Mouse (Mus musculus): Measurements from ENCODE around the gene Susd6. TPM values are rescaled to one million over a fixed set of nuclear protein-coding genes. Genes with fewer than 3 reads are reported as not detected.
A peak's percentile ranks its signal among the peaks of the same experiment; 100 is the strongest.

Susd6 gene
- polyA plus RNA-seq, 1 experiment from 2014 or later = 16.1 TPM

DNA sequence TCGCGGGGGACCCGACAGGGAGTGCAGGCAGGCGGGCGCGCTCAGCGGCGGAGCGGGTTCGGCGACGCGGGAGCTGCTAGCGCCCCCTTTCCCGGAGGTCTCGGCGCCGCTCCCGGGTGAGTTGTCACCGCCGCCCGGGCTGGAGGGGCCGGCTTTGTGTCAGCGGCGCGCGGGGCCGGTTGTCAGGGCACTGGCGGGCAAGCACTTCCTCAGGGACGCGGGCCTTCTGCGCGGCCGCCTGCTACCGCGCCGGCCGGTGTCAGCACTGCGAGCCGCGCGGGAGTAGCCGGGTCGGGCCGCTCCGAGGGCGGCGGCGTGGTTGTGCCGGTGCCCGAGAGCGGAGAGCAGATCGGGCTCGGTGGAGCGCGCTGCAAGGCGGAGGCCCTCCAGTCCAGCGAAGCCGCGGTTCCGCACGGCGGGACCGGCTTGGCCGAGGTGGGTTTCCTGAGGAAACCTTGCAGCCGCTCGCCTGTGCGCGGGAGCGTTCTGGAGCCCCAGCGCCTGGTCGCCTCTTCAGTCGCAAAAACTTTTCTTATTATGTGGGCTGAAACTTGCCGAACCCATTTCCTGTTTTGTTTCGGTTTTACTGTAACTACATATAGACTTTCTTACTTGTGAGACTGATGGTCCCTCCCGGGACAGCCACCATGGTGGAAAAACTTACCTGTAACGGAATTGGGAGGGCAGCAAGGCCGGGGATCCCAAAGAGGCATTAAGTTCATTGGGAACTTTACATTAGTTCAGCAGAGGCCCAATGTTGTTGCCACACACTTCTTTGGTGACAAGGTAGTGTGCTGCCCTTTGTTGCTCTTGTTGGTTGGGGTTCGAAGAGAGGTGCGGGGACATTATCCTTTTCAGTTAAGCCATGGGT, 625 bp downstream of the Susd6 start:
- under 1% methylated on average over 75 of the region's 80 CpGs for WGBS
- no peak for TF ChIP-seq CTCF (IDR thresholded peaks at IDR 0.05; ENCODE audit: low read depth)

GRCm38 (mm10) chr12:80791571-80792444, 1.5 kb downstream of the Susd6 start:
- Histone ChIP-seq H3K27me3 (ENCODE audit: insufficient read depth, low read length) (no peaks in the 10 kb centered on the region), H3K4me2 (ENCODE audit: low read length) (peak overlapping the region; percentile 84), H3K4me1 (replicated peaks; ENCODE audit: insufficient read depth, low read length) (peaks cover 12% of the 10 kb centered on the region; the same call in 1 of the 2 replicates), H3K9me3 (replicated peaks; ENCODE audit: low read length) (no peaks in the 10 kb centered on the region), H3K36me3 (ENCODE audit: insufficient read depth, low read length) (no peaks in the 10 kb centered on the region), H3K27ac (peak overlapping the region; percentile 97; the same call in 1 of the 2 replicates), H3K4me3 (replicated peaks; ENCODE audit: low read depth, low read length) (peak overlapping the region; percentile 88), H3K9ac (ENCODE audit: low read depth, low read length) (peak overlapping the region; percentile 90)
- peak; percentile 74 for DNase-seq (ENCODE audit: low spot score)
- peak; percentile 67 for TF ChIP-seq CTCF (IDR thresholded peaks at IDR 0.05; ENCODE audit: low read depth)
- no peak for ATAC-seq (replicated peaks; ENCODE audit: low FRiP score, low read depth)
- WGBS = 37% methylated on average over 6 of the region's 6 CpGs

More for the DNA sequence above, 625 bp downstream of the Susd6 start:
- H3K36me3 ChIP-seq (ENCODE audit: insufficient read depth, low read length) = no peaks in the 10 kb centered on the region
- peak overlapping the region; percentile 97 for H3K27ac ChIP-seq
- peak overlapping the region; percentile 88 for H3K4me3 ChIP-seq (replicated peaks; ENCODE audit: low read depth, low read length)
- peak overlapping the region; percentile 84 for H3K4me2 ChIP-seq (ENCODE audit: low read length)
- no peaks in the 10 kb centered on the region for H3K27me3 ChIP-seq (ENCODE audit: insufficient read depth, low read length)
- ATAC-seq (replicated peaks; ENCODE audit: low FRiP score, low read depth) (peak; percentile 57), DNase-seq (ENCODE audit: low spot score) (peak; percentile 29)
- no peaks in the 10 kb centered on the region for H3K9me3 ChIP-seq (replicated peaks; ENCODE audit: low read length)
- peaks cover 12% of the 10 kb centered on the region; the same call in 1 of the 2 replicates for H3K4me1 ChIP-seq (replicated peaks; ENCODE audit: insufficient read depth, low read length)
- H3K9ac ChIP-seq (ENCODE audit: low read depth, low read length) = peak overlapping the region; percentile 90

- H3K4me3 ChIP-seq (replicated peaks; ENCODE audit: low read depth, low read length) = no peak overlapping the region
Observed at GRCm38 (mm10) chr12:80792867-80793266, 2.6 kb downstream of the Susd6 start.

DNA sequence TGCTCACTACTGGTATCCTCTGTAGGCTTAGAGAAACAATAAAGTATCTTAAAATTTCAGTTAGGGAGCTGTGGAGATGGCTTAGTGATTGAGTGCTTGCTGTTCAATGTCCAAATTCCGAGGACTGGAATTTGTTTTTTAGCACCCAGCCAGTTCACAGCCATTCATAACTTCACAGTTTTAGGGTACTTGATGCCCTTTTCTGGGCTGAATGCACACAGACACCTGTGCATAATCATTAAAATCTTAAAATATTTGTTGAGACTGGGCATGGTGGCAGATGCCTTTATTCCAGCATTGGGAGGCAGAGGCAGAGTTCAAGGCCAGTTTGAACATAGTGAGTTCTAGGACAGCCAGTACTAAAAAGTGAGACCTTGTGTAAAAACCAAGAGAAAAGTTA, 3.2 kb downstream of the Susd6 start:
- no peak overlapping the region for H3K4me2 ChIP-seq (ENCODE audit: low read length)
- TF ChIP-seq CTCF (IDR thresholded peaks at IDR 0.05; ENCODE audit: low read depth) = no peak
- peaks cover 12% of the 10 kb centered on the region; the same call in 1 of the 2 replicates for H3K4me1 ChIP-seq (replicated peaks; ENCODE audit: insufficient read depth, low read length)
- no peaks in the 10 kb centered on the region for H3K36me3 ChIP-seq (ENCODE audit: insufficient read depth, low read length)
- 72% methylated on average over 1 of the region's 1 CpGs for WGBS
- no peak overlapping the region for H3K27ac ChIP-seq
- no peak overlapping the region for H3K4me3 ChIP-seq (replicated peaks; ENCODE audit: low read depth, low read length)
- no peaks in the 10 kb centered on the region for H3K9me3 ChIP-seq (replicated peaks; ENCODE audit: low read length)
- H3K9ac ChIP-seq (ENCODE audit: low read depth, low read length) = no peak overlapping the region
- ATAC-seq (replicated peaks; ENCODE audit: low FRiP score, low read depth) (no peak), DNase-seq (ENCODE audit: low spot score) (no peak)
- no peaks in the 10 kb centered on the region for H3K27me3 ChIP-seq (ENCODE audit: insufficient read depth, low read length)

More at GRCm38 (mm10) chr12:80792867-80793266, 2.6 kb downstream of the Susd6 start:
- no peak overlapping the region; the same call in 1 of the 2 replicates for H3K4me2 ChIP-seq (ENCODE audit: low read length)
- TF ChIP-seq CTCF (IDR thresholded peaks at IDR 0.05; ENCODE audit: low read depth) = no peak
- no peak overlapping the region for H3K9ac ChIP-seq (ENCODE audit: low read depth, low read length)
- no peaks in the 10 kb centered on the region for H3K36me3 ChIP-seq (ENCODE audit: insufficient read depth, low read length)
- no peaks in the 10 kb centered on the region for H3K9me3 ChIP-seq (replicated peaks; ENCODE audit: low read length)
- 47% methylated on average over 5 of the region's 5 CpGs for WGBS
- ATAC-seq (replicated peaks; ENCODE audit: low FRiP score, low read depth) = no peak
- no peak for DNase-seq (ENCODE audit: low spot score)
- H3K27ac ChIP-seq = no peak overlapping the region
- H3K4me1 ChIP-seq (replicated peaks; ENCODE audit: insufficient read depth, low read length) = peaks cover 12% of the 10 kb centered on the region; the same call in 1 of the 2 replicates
- no peaks in the 10 kb centered on the region for H3K27me3 ChIP-seq (ENCODE audit: insufficient read depth, low read length)

- H3K4me1 ChIP-seq (replicated peaks; ENCODE audit: insufficient read depth, low read length) = peaks cover 12% of the 10 kb centered on the region; the same call in 1 of the 2 replicates
- H3K36me3 ChIP-seq (ENCODE audit: insufficient read depth, low read length) = no peaks in the 10 kb centered on the region
- ATAC-seq (replicated peaks; ENCODE audit: low FRiP score, low read depth) (no peak), DNase-seq (ENCODE audit: low spot score) (no peak)
- H3K4me2 ChIP-seq (ENCODE audit: low read length) = no peak overlapping the region
- WGBS = 96% methylated on average over 4 of the region's 4 CpGs
- no peak overlapping the region for H3K4me3 ChIP-seq (replicated peaks; ENCODE audit: low read depth, low read length)
- no peaks in the 10 kb centered on the region for H3K9me3 ChIP-seq (replicated peaks; ENCODE audit: low read length)
- no peaks in the 10 kb centered on the region for H3K27me3 ChIP-seq (ENCODE audit: insufficient read depth, low read length)
- no peak overlapping the region for H3K9ac ChIP-seq (ENCODE audit: low read depth, low read length)
- H3K27ac ChIP-seq = no peak overlapping the region
- TF ChIP-seq CTCF (IDR thresholded peaks at IDR 0.05; ENCODE audit: low read depth) = no peak
Observed at GRCm38 (mm10) chr12:80794522-80794921, 4.2 kb downstream of the Susd6 start.

Measured in kidney, postnatal 0 days (tissue).